Mouse (Mus musculus) myocyte (in vitro differentiated cells): ENCODE measurements around the gene Mroh2a. TPM values are rescaled to one million over a fixed set of nuclear protein-coding genes. Genes with fewer than 3 reads are reported as not detected.

ENCODE experiments used
- H3K27me3 ChIP-seq: one replicate; pipeline ENCODE4 v1.6.1; 2011; ENCODE audit not compliant: control insufficient read depth, insufficient read depth, insufficient read length
- H3K36me3 ChIP-seq: one replicate; pipeline ENCODE4 v1.6.1; 2011; ENCODE audit not compliant: control insufficient read depth, insufficient read depth
- H3K4me2 ChIP-seq: one replicate; pipeline ENCODE4 v1.6.1; 2011; ENCODE audit warnings: low read depth, control low read depth
- H3K4me3 ChIP-seq: one replicate; pipeline ENCODE4 v1.5.1; 2011; ENCODE audit warnings: mild to moderate bottlenecking, control low read depth, moderate library complexity
- H3K79me2 ChIP-seq: one replicate; pipeline ENCODE4 v1.6.1; 2011; ENCODE audit not compliant: control insufficient read depth, insufficient read depth
- H3ac ChIP-seq: one replicate; pipeline ENCODE4 v1.6.1; 2011; ENCODE audit not compliant: control insufficient read depth, insufficient read length
- CEBPB ChIP-seq: IDR thresholded peaks from 2 replicates; pipeline ENCODE4 v1.6.1; 2011; ENCODE audit warnings: mild to moderate bottlenecking, moderate library complexity; ENCODE audit not compliant: poor library complexity, insufficient read depth, severe bottlenecking
- E2F4 ChIP-seq: IDR thresholded peaks from one replicate; pipeline ENCODE4 v1.6.1; 2011; ENCODE audit warnings: mild to moderate bottlenecking, control low read depth, moderate library complexity; ENCODE audit not compliant: insufficient read depth
- MAX ChIP-seq: IDR thresholded peaks from one replicate; pipeline ENCODE4 v1.6.1; 2011; ENCODE audit warnings: low read depth, mild to moderate bottlenecking, control low read depth
- MYOD1 ChIP-seq, 3 experiments: IDR thresholded peaks; one replicate each; pipeline ENCODE4 v1.6.1; 2011; ENCODE audit warnings: control low read depth in 2 of 3, low read depth in 2 of 3, mild to moderate bottlenecking in 2 of 3, moderate library complexity in 1 of 3; ENCODE audit not compliant: insufficient read length in 2 of 3, control insufficient read depth in 1 of 3
- MYOG ChIP-seq, 3 experiments: IDR thresholded peaks; one replicate each; pipeline ENCODE4 v1.6.1; 2011; ENCODE audit warnings: control low read depth in 2 of 3, low read depth in 2 of 3, mild to moderate bottlenecking in 2 of 3; ENCODE audit not compliant: insufficient read length in 2 of 3, control insufficient read depth in 1 of 3, insufficient read depth in 1 of 3
- POLR2A ChIP-seq: IDR thresholded peaks from one replicate; pipeline ENCODE4 v1.6.1; 2011; ENCODE audit warnings: low read depth, mild to moderate bottlenecking, control low read depth, moderate library complexity; ENCODE audit not compliant: insufficient read length
- POLR2AphosphoS2 ChIP-seq: IDR thresholded peaks from one replicate; pipeline ENCODE4 v1.6.1; 2011; ENCODE audit warnings: low read depth, control low read depth; ENCODE audit not compliant: insufficient read length
- REST ChIP-seq: IDR thresholded peaks from one replicate; pipeline ENCODE4 v1.6.1; 2011; ENCODE audit warnings: mild to moderate bottlenecking, control low read depth, moderate library complexity; ENCODE audit not compliant: insufficient read depth, insufficient read length
- SRF ChIP-seq: IDR thresholded peaks from one replicate; pipeline ENCODE4 v1.6.1; 2011; ENCODE audit warnings: low read depth; ENCODE audit not compliant: control insufficient read depth, insufficient read length
- TCF12 ChIP-seq: IDR thresholded peaks from one replicate; pipeline ENCODE4 v1.6.1; 2011; ENCODE audit warnings: mild to moderate bottlenecking, control low read depth; ENCODE audit not compliant: poor library complexity, insufficient read depth, severe bottlenecking
- TCF3 ChIP-seq: IDR thresholded peaks from one replicate; pipeline ENCODE4 v1.6.1; 2011; ENCODE audit warnings: low read depth, control low read depth; ENCODE audit not compliant: insufficient read length
- USF1 ChIP-seq: IDR thresholded peaks from one replicate; pipeline ENCODE4 v1.6.1; 2011; ENCODE audit warnings: low read depth, mild to moderate bottlenecking, control low read depth, moderate library complexity
- polyA plus RNA-seq: library from polyadenylated mRNA; unstranded; fragments of >200 nt; fragmentation: generic; extraction: Trizol; gene quantifications from one replicate; pipeline ENCODE4 v1.2.1, GENCODE M21; 2012; ENCODE audit warnings: missing spikeins

Mroh2a gene
- polyA plus RNA-seq, 1 experiment = 1.4 TPM

- Histone ChIP-seq H3K79me2 (no peaks in the 10 kb centered on the region), H3K4me2 (no peak overlapping the region), H3K36me3 (no peaks in the 10 kb centered on the region), H3ac (no peak overlapping the region), H3K27me3 (no peaks in the 10 kb centered on the region), H3K4me3 (no peak overlapping the region)
- TF ChIP-seq E2F4 = no peak
- TF ChIP-seq SRF = no peak
- no peak for TF ChIP-seq TCF3
- TF ChIP-seq REST = no peak
- TF ChIP-seq POLR2A = no peak
- TF ChIP-seq MYOD1 (IDR thresholded peaks at IDR 0.05; ENCODE audit: control insufficient read depth in 1 of 3, insufficient read length in 2 of 3, low read depth in 2 of 3) = no peak
- no peak for TF ChIP-seq TCF12
- TF ChIP-seq POLR2AphosphoS2 = no peak
- TF ChIP-seq MAX = no peak
- no peak for TF ChIP-seq USF1
These were observed 57.6 kb downstream of the Mroh2a start for GRCm38 (mm10) chr1:88284228-88284945.

- Histone ChIP-seq H3K79me2 (no peaks in the 10 kb centered on the region), H3K27me3 (no peaks in the 10 kb centered on the region), H3ac (no peak overlapping the region), H3K36me3 (no peaks in the 10 kb centered on the region), H3K4me3 (no peak overlapping the region), H3K4me2 (no peak overlapping the region)
- no peak for TF ChIP-seq USF1
These were observed 58.1 kb downstream of the Mroh2a start for GRCm38 (mm10) chr1:88284946-88285320.

GRCm38 (mm10) chr1:88285652-88286051, 58.9 kb downstream of the Mroh2a start:
- Histone ChIP-seq H3K4me2 (no peak overlapping the region), H3K79me2 (no peaks in the 10 kb centered on the region), H3K4me3 (no peak overlapping the region), H3K36me3 (no peaks in the 10 kb centered on the region), H3K27me3 (no peaks in the 10 kb centered on the region), H3ac (no peak overlapping the region)
- TF ChIP-seq MYOD1 (IDR thresholded peaks at IDR 0.05; ENCODE audit: control insufficient read depth in 1 of 3, insufficient read length in 2 of 3, low read depth in 2 of 3) (no peak), TCF3 (no peak), CEBPB (no peak), MAX (no peak), POLR2AphosphoS2 (no peak), TCF12 (no peak), POLR2A (no peak), MYOG (IDR thresholded peaks at IDR 0.05; ENCODE audit: control insufficient read depth in 1 of 3, insufficient read depth in 1 of 3, insufficient read length in 2 of 3, low read depth in 2 of 3) (no peak), USF1 (no peak), SRF (no peak), REST (no peak), E2F4 (no peak)

GRCm38 (mm10) chr1:88286136-88286845, 59.5 kb downstream of the Mroh2a start:
- TF ChIP-seq E2F4 (no peak), MYOG (IDR thresholded peaks at IDR 0.05; ENCODE audit: control insufficient read depth in 1 of 3, insufficient read depth in 1 of 3, insufficient read length in 2 of 3, low read depth in 2 of 3) (peak in 1 of 3 experiments; percentile 18)
- Histone ChIP-seq H3K36me3 (no peaks in the 10 kb centered on the region), H3K79me2 (no peaks in the 10 kb centered on the region), H3K4me2 (no peak overlapping the region), H3K27me3 (no peaks in the 10 kb centered on the region), H3ac (no peak overlapping the region), H3K4me3 (no peak overlapping the region)

GRCm38 (mm10) chr1:88286887-88287696, 60.3 kb downstream of the Mroh2a start:
- TF ChIP-seq MAX (no peak), REST (no peak), MYOD1 (IDR thresholded peaks at IDR 0.05; ENCODE audit: control insufficient read depth in 1 of 3, insufficient read length in 2 of 3, low read depth in 2 of 3) (no peak), POLR2A (no peak), TCF3 (no peak), SRF (no peak), MYOG (IDR thresholded peaks at IDR 0.05; ENCODE audit: control insufficient read depth in 1 of 3, insufficient read depth in 1 of 3, insufficient read length in 2 of 3, low read depth in 2 of 3) (no peak), E2F4 (no peak), CEBPB (no peak), USF1 (no peak), POLR2AphosphoS2 (no peak), TCF12 (no peak)
- peak overlapping the region; percentile 16 for H3K4me2 ChIP-seq
- no peak overlapping the region for H3K4me3 ChIP-seq
- H3K36me3 ChIP-seq = no peaks in the 10 kb centered on the region
- H3K79me2 ChIP-seq = no peaks in the 10 kb centered on the region
- H3ac ChIP-seq = no peak overlapping the region
- no peaks in the 10 kb centered on the region for H3K27me3 ChIP-seq
